Mouse (Mus musculus) bone marrow, adult 2 months (tissue): ENCODE measurements around the gene Bloc1s5. TPM values are rescaled to one million over a fixed set of nuclear protein-coding genes. Genes with fewer than 3 reads are reported as not detected.

Experiments
- H3K27ac ChIP-seq: fragments of 200-500 bp; 2 replicates; pipeline ENCODE4 v1.5.1; 2012; ENCODE audit warnings: low read depth, mild to moderate bottlenecking, control low read depth, inconsistent platforms, low read length; ENCODE audit not compliant: control insufficient read depth, poor library complexity, insufficient read depth
- H3K4me1 ChIP-seq: fragments of 200-500 bp; 2 replicates; pipeline ENCODE4 v1.6.1; 2011; ENCODE audit warnings: low read length; ENCODE audit not compliant: control insufficient read depth, insufficient read depth
- H3K4me3 ChIP-seq: fragments of 200-500 bp; replicated peaks from 2 replicates; pipeline ENCODE3; 2011; ENCODE audit warnings: mild to moderate bottlenecking, low read depth, low read length, control low read depth; ENCODE audit not compliant: control insufficient read depth
- CTCF ChIP-seq: fragments of 200-500 bp; IDR thresholded peaks from 2 replicates; pipeline ENCODE4 v1.5.1; 2011; ENCODE audit warnings: low read length, control low read depth; ENCODE audit not compliant: control insufficient read depth, insufficient read depth
- POLR2A ChIP-seq: fragments of 200-500 bp; IDR thresholded peaks from 2 replicates; pipeline ENCODE4 v1.6.1; 2011; ENCODE audit warnings: low read depth, mild to moderate bottlenecking, control low read depth, low read length, borderline replicate concordance; ENCODE audit not compliant: control insufficient read depth
- WGBS: fragments of 180-500 bp; shearing (Covaris S2); methylation state at CpG from one replicate; pipeline ENCODE4 v1.1.7; 2018; 5-methylcytosine and 5-hydroxymethylcytosine counted together
- polyA plus RNA-seq: library from polyadenylated mRNA; stranded (reverse); fragments of >200 nt; gene quantifications from 2 replicates; pipeline ENCODE4 v1.2.4, GENCODE M21; 2011; ENCODE audit warnings: low replicate concordance; ENCODE audit not compliant: missing spikeins, insufficient read depth, insufficient read length

The Bloc1s5 gene
- polyA plus RNA-seq, 1 experiment: 5.0 TPM

GRCm38 (mm10) chr13:38574668-38575067, 60.2 kb downstream of the Bloc1s5 start:
- H3K4me1 ChIP-seq: no peaks in the 10 kb centered on the region
- TF ChIP-seq CTCF: no peak
- no peak for TF ChIP-seq POLR2A
- H3K4me3 ChIP-seq: no peak overlapping the region
- no peak overlapping the region for H3K27ac ChIP-seq
- 65% methylated on average over 3 of the region's 3 CpGs for WGBS

- H3K27ac ChIP-seq: no peak overlapping the region
- no peaks in the 10 kb centered on the region for H3K4me1 ChIP-seq
- TF ChIP-seq POLR2A (no peak), CTCF (no peak)
- no peak overlapping the region for H3K4me3 ChIP-seq
- 70% methylated on average over 1 of the region's 1 CpGs for WGBS
Observed at GRCm38 (mm10) chr13:38573281-38573680, 61.6 kb downstream of the Bloc1s5 start.

GRCm38 (mm10) chr13:38565245-38565644, 69.7 kb downstream of the Bloc1s5 start:
- 75% methylated on average over 4 of the region's 4 CpGs for WGBS
- no peaks in the 10 kb centered on the region for H3K4me1 ChIP-seq
- no peak overlapping the region for H3K4me3 ChIP-seq
- H3K27ac ChIP-seq: no peak overlapping the region
- TF ChIP-seq CTCF (no peak), POLR2A (no peak)

GRCm38 (mm10) chr13:38554611-38555010, 80.3 kb downstream of the Bloc1s5 start:
- Histone ChIP-seq H3K4me3 (no peak overlapping the region), H3K4me1 (no peaks in the 10 kb centered on the region), H3K27ac (no peak overlapping the region)
- WGBS: 39% methylated on average over 11 of the region's 11 CpGs
- TF ChIP-seq POLR2A: no peak
- TF ChIP-seq CTCF: no peak

- Histone ChIP-seq H3K4me3 (no peak overlapping the region), H3K27ac (no peak overlapping the region), H3K4me1 (no peaks in the 10 kb centered on the region)
- 47% methylated on average over 3 of the region's 3 CpGs for WGBS
- TF ChIP-seq CTCF: no peak
- no peak for TF ChIP-seq POLR2A
Observed at GRCm38 (mm10) chr13:38554210-38554609, 80.7 kb downstream of the Bloc1s5 start.

GRCm38 (mm10) chr13:38548681-38549080, 86.2 kb downstream of the Bloc1s5 start:
- H3K27ac ChIP-seq: no peak overlapping the region
- 80% methylated on average over 5 of the region's 5 CpGs for WGBS

GRCm38 (mm10) chr13:38547717-38548116, 87.2 kb downstream of the Bloc1s5 start:
- no peak overlapping the region for H3K4me3 ChIP-seq
- H3K27ac ChIP-seq: no peak overlapping the region
- 74% methylated on average over 5 of the region's 5 CpGs for WGBS
- no peaks in the 10 kb centered on the region for H3K4me1 ChIP-seq
- no peak for TF ChIP-seq POLR2A
- TF ChIP-seq CTCF: no peak

More at GRCm38 (mm10) chr13:38548681-38549080, 86.2 kb downstream of the Bloc1s5 start:
- no peaks in the 10 kb centered on the region for H3K4me1 ChIP-seq
- no peak for TF ChIP-seq CTCF
- TF ChIP-seq POLR2A: no peak
- no peak overlapping the region for H3K4me3 ChIP-seq

- H3K4me3 ChIP-seq: no peak overlapping the region
- H3K4me1 ChIP-seq: no peaks in the 10 kb centered on the region
- WGBS: 53% methylated on average over 4 of the region's 4 CpGs
- H3K27ac ChIP-seq: no peak overlapping the region
- TF ChIP-seq POLR2A (no peak), CTCF (no peak)
Observed at GRCm38 (mm10) chr13:38546754-38547153, 88.2 kb downstream of the Bloc1s5 start.

GRCm38 (mm10) chr13:38545460-38545859, 89.4 kb downstream of the Bloc1s5 start:
- H3K4me1 ChIP-seq: no peaks in the 10 kb centered on the region
- TF ChIP-seq CTCF (no peak), POLR2A (no peak)
- no peak overlapping the region for H3K27ac ChIP-seq
- no peak overlapping the region for H3K4me3 ChIP-seq
- 73% methylated on average over 3 of the region's 3 CpGs for WGBS
